Mouse (Mus musculus): ENCODE results near the gene Stat5a.
A peak's percentile ranks its signal among the peaks of the same experiment; 100 is the strongest.

GRCm38 (mm10) chr11:100823543-100824313 lies 35.4 kb upstream of the Stat5a start:
- TF ChIP-seq CTCF (conservative IDR thresholded peaks at IDR 0.05 in 1 of 2, IDR thresholded peaks at IDR 0.05 in 1 of 2; ENCODE audit: low read depth in 2 of 2, low read length in 2 of 2) (no peak), POLR2A (IDR thresholded peaks at IDR 0.05; ENCODE audit: low read depth, low read length) (no peak), MAX (IDR thresholded peaks at IDR 0.05; ENCODE audit: low read length) (peak; percentile 88), MAZ (IDR thresholded peaks at IDR 0.05; ENCODE audit: low read depth, low read length) (no peak), KAT2A (IDR thresholded peaks at IDR 0.05; ENCODE audit: insufficient replicate concordance, low read length) (no peak), ETS1 (conservative IDR thresholded peaks at IDR 0.05; ENCODE audit: low read depth, low read length) (no peak), USF1 (IDR thresholded peaks at IDR 0.05; ENCODE audit: low read depth, low read length) (peak; percentile 66), EP300 (IDR thresholded peaks at IDR 0.05; ENCODE audit: low read length) (no peak), ZNF384 (IDR thresholded peaks at IDR 0.05; ENCODE audit: low read depth, low read length) (no peak), USF2 (conservative IDR thresholded peaks at IDR 0.05; ENCODE audit: low read depth, low read length) (peak; percentile 61), ZKSCAN1 (IDR thresholded peaks at IDR 0.05; ENCODE audit: borderline replicate concordance, low read depth, low read length) (no peak)
